Mouse (Mus musculus) adrenal gland, postnatal 4 days (tissue): ENCODE data around the gene Sbsn. TPM values are rescaled to one million over a fixed set of nuclear protein-coding genes. Genes with fewer than 3 reads are reported as not detected.
"Not testable (repeated sequence)": the region's sequence is repeated elsewhere in the genome, so short reads cannot be mapped to it uniquely, and the experiment has no call there.

Experiments
- DNase-seq, 2 experiments: peaks; one replicate each; pipeline ENCODE4 v3.0.0; 2021 to 2022; ENCODE audit warnings: low spot score in 2 of 2, mixed read lengths in 2 of 2
- long read RNA-seq, 2 experiments: library from polyadenylated mRNA; stranded (forward); transcript quantifications; one replicate each; pipeline ENCODE4 v2.0.0; 2021
- total RNA-seq, 2 experiments: library from RNA; stranded (reverse); gene quantifications; 2 replicates each; pipeline ENCODE4 v1.2.3; 2021

The Sbsn gene
- total RNA-seq: 10 to 100 TPM; 32.1 to 36.8 TPM
- long read RNA-seq, experiment 1, transcript Sbsn-203 (4 exons, 732 nt): major isoform, 7 of 12 reads
- long read RNA-seq, experiment 1, partial matches to known transcripts: 0 of 12 reads
- long read RNA-seq, experiment 1, other reads (novel, unspliced or antisense): 1 of 12 reads
- long read RNA-seq, experiment 2, transcript Sbsn-203 (4 exons, 732 nt): minor isoform, 5 of 20 reads
- long read RNA-seq, experiment 2, transcript Sbsn-201 (4 exons, 2,221 nt): major isoform, 9 of 20 reads
- long read RNA-seq, experiment 2, partial matches to known transcripts: 0 of 20 reads
- long read RNA-seq, experiment 2, other reads (novel, unspliced or antisense): 4 of 20 reads

DNA sequence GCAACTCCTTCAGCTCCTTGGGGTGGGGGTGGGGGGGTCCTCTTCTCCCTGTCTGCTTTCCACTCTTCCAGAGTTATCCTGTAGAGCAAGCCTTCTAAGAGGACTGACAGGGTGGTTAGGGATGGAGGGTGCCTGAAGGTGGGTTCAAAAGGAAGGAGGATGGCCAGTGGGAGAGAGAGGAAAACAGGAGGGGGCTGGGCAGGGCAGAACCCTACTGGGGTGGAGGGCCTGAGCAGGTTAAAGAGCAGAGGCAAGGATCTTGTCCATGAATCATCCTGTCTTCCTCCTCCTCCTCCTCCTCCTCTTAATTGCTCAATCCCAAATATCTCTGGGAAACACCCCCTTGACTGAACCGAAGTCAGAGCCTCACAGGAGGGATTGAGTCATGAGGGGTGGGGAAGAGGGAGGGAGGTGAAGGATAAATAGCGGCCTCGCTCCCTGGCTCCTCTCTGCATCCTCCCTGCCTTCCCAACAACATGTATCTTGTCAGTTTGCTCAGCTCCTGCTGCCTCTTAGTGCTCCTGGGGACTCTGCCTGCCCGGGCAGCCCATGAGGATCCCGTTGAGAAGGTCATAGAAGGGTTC, at the start of gene Sbsn:
Gene Sbsn, plus strand, starts transcription at position 386 of the 584 bp plus-strand sequence.
- DNase-seq: no peak

DNA sequence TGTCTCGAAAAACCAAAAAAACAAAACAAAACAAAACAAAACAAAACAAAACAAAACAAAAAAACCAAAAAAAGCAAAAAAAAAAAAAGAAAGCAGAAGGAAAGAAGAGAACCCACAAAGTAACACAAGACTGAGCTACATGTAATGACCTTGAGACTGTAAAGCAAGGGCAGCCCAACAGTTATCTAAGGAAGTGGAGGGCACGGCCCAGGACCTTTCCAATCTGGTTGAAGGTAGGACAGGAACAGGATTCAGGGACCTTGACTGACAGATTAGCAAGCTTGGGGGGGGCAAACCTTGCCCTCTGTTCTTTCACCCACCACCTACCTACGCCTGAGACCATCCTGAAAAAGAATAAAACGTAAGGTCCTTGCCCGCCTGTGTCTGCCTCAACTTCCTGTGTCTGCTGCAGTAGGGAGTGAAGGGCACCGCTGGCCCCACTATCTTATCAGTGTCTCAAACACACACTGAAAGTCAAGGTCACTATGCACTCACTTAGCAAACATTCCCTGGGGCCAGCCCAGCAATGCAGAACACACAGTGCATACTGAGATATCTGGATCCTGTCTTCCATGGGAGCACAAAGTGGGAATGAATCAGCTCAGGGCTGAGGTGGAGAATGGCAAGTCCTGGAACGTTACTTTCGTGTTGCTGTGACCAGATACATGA, 44.9 kb upstream of the Sbsn start:
- DNase-seq: no peak

DNA sequence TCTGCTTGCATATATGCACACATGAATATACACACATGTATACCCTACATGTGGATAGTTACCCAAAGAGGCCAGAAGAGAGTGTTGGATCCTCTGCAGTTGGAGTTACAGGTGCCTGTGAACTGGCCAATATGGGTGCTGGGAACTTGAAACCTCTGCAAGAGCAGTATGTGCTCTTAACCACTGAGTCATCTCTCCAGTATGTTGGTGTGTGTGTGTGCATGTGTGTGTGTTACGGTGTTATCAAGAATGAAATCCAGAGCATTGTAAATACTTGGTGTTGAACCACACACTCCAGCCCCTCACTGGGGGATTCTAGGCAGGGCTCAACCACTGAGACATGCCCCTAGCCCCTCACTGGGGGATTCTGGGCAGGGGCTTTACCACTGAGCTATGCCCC, 43.8 kb upstream of the Sbsn start:
- no peak for DNase-seq

DNA sequence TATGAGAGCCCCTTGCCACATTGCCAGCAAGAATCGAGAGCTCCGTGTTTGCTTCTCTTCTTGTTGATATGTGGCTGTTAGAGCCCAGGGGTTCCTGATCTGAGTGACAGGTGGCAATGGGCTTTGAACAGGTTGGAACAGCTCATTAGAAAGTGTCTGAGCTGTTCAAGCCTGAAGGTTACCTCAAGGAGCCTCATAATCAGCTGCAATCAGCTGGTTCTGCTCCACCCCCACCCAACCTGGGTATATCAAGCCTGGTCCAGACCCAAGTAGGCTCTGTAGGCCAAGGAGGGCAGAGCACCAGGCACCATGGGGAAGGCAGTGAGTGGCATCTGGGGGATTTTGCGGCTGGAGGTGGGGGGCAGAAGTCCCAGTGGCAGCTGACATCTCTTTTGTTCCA, 39.3 kb upstream of the Sbsn start, which contains the start of gene Atp4a:
Gene Atp4a, plus strand, starts transcription at position 268 of the 400 bp plus-strand sequence.
- no peak for DNase-seq

DNA sequence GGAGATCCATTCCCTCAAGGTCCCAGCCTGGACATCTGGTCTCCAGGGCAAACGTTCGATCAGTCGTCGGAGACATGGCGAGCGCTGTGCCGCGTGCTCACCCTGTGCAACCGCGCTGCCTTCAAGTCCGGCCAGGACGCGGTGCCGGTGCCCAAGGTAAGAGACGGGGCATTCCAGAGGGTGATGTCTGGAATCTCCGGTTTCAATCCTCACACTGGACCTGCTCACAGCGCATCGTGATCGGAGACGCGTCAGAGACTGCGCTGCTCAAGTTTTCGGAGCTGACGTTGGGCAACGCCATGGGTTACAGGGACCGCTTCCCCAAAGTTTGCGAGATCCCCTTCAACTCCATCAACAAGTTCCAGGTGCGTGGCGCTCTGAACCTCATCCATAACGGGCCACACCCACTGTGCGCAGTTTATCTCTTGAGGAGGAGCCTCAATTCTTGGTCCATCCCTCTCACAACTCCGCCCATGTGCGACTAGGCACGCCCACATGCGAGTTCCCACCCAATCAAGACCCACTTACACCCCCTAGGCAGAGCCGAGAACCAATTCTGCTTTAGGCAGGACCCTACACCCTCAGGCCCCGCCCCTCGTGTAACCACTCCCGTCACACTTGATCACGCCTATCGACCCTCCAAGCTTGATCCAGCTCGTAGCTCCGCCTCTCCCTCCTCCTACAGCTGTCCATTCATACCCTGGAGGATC, 34.1 kb upstream of the Sbsn start:
- peak; percentile 45 to 72 for DNase-seq

DNA sequence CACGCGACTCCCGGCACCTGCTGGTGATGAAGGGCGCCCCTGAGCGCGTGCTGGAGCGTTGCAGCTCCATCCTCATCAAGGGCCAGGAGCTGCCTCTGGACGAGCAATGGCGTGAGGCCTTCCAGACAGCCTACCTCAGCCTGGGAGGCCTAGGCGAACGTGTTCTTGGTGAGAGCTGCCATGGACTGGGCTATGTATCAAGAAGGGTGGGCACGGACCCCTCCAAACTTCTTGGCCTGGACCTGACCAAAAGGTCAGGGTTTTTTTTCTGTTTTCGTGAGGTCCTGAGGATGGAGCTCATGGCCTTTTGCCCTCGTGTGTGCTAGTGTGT, 33.6 kb upstream of the Sbsn start:
- DNase-seq: no peak

DNA sequence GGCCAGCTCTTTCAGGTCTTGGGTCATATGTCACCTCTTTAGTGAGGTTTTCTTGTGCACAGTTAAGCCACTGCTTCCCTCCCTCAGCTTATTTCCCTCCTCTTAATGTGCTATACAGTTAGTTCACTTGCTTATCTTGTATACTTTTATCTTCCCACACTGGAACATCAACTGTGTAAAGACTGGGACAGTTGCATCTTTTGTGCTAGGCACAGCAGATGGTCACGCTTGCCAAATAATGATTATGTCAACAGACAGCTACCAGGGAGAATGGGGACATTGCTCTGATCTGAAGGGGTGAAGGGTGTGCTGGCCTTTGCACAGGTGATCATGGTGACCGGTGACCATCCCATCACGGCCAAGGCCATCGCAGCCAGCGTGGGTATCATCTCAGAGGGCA, 31.6 kb upstream of the Sbsn start:
- DNase-seq: no peak

DNA sequence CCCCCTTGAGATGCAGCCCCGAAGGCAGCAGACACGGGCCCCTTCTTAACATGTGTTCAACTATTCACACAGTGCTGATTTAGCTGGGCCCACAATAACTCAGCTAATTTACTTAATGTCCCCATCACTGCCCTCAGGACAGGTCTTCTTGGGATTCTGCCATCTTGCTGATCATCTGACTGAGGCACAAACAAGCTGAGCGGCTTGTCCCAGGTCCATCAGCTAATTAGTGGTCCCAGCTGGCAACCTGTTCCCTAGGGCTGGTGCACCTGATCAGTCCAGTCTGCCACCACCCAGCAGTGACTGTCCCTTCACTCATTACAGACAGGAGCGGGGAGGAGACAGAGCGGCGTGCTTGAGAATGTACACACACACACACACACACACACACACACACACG, 30.0 kb upstream of the Sbsn start:
- no peak for DNase-seq

DNA sequence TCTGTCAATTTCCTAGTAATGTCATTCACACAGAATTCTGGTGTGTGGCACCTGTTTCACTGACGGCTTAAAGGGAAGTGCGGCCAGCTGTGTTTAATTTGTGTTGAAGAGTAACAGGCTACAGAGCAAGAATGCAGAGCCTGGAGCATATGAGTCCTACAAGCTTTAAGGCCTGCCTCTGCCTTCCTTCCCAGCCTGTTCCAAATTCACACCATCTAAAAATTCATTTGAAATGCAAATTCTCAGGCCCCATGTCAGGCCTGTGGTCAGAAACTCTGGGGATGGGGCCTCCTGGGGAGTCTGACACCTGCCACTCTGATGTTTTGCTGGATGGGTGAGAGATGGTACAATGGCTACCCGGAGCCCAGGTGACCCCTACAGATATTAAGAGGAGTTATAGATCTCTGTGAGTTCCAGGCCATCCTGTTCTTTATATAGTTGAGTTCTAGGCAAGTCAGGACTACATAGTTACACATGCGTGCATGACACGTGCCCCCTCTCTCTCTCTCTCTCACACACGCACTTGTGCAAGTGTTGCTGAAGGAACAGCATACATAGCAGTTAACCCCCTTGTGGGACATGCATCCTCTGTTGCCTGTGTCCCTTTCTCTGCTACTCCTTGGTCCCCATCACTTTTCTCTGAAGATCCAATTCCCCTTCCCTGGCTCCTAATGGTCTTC, 27.9 kb upstream of the Sbsn start:
- DNase-seq: no peak

DNA sequence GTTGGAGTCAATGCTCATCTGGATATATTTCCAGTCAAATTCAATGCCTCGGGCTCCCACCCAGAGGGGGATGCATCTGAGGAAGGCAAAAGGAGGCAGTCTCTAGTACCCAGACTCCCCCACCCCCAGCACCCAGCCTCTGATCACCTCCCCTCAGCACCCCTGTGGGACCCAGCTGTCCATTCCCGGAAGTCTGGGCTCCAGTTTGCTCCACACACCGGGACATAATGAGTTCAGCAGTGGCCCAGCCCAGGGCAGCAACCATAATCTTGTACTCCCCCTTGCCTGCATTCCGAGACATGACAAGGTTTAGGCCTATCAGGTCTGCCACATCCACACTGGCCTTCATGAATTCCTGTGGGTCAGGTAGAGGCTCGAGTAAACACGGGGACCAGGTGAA, 23.1 kb upstream of the Sbsn start:
- DNase-seq: no peak

DNA sequence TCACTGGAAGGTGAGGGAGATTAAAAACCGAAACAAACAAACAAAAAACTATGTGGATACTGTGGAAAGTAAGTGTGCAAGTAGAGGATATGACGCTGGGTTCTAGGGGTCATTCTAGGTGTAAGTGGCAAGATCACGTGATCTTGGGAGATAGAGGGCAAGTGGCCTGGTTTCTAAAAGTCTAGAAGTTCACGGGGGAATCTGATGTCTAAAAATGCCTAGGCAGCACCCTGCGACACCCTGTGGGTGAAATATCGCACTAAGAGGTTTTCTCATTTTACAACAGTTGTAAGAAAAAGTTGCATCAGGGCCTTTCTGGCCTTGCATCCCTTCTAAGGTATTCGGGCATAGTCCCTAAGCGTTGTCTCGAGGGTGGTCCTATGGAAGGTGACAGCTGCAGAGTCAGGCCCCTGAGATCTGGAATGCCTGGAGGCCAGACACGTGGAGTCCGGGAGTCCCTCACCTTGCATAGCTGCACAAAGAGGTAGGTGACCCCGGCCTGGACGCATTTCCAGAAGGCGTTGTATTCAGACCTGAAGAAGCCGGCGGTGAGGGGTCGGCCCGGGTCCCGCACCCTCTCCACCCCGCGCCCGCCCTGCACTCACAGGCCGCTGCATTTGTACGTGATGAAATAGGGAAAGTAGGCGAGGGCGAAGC, 22.4 kb upstream of the Sbsn start:
- DNase-seq: no peak

DNA sequence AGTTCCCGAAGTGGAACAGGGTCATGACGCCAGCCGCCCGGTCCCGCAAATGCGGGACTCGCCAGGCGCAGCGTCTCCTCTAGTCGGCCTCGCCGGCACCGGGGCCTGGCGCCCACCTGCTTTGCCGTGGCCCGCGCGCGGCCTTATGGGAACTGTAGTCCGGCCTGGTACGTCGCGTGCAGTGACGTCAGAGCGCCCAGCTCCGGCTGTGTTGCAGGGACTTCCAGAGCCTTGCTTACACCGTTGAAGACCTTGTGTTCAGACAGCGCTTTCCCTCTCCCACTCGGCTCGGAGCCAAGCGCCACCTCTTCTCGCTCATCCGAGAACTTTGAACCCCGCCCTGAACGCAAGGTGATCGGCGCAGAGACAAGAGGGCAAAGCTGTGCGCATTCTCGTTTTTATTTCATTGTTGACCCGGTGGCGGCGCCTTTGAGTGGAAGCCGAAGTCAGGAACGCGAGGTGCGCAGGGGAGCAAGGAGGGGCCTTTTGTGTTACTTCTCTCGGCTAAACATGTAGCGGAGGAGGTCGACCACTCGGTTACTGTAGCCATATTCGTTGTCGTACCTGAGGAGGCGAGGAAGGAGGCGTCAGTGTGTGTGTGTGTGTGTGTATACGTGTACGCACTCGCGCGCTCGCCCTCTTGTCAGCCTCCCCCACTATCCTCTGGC, 21.7 kb upstream of the Sbsn start, which contains the start of gene Tmem147:
Gene Tmem147, minus strand, starts transcription at position 145 of the 668 bp plus-strand sequence.
- DNase-seq: peak; percentile 79 to 89

DNA sequence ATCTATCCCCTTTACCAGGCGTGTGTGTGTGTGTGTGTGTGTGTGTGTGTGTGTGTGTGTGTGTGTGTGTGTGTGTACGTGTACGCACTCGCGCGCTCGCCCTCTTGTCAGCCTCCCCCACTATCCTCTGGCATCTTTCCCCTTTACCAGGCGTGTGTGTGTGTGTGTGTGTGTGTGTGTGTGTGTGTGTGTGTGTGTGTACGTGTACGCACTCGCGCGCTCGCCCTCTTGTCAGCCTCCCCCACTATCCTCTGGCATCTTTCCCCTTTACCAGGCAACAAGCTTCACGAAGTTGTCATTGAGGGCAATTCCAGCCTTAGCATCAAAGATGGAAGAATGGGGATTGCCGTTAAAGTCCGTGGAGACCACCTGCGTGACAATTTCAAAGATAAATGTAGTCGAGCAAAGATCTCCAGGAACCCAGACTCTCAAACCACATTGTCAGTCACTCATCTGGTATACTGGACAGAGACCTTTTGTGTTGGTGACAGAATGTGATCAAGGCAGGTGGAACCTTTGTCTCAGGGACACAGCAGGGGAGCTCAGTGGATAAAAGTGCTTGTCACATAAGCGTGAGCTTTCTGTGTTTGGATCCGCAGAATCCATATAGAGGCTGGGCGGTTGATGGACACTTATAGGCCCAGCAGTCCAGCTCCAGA, 21.1 kb upstream of the Sbsn start:
- DNase-seq: not testable (repeated sequence)

DNA sequence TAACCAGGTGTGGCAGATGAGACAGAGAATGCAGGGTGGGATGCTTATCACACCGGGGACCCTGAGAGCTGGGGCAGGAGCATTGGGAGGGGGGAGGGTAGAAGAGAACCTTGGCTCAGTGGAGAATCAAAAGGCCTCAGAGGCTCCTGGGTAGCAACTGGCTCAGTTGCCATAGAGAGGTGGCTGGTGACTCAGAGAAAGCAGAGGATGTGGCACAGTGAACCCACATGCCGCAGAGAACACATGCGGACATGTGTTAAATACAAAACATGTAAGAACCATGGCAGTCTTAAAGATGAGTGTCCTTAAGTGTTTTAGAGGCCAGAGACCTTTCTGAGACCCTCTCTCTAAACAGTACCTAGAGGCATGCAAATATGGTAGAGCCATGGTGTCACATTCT, 15.1 kb upstream of the Sbsn start:
- no peak for DNase-seq

DNA sequence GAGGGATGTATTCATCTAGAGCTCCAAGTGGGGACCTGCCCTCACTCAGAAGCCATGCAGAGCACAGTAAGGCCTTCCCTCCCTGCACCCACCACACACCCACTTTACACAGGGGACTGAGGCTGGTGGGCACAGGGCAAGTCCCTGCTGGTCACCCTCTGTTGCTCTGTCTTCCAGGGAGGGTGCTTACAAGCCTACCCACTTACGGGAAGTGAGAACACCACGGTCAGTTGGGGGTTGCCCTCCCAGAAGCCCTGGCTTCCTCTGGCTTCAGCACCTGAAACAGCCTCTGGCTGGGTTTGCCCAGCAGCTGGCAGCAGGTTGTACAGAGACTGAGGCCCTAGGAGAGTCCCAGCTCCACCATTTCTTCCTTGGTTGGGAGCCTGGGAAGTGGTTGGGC, 8.7 kb upstream of the Sbsn start:
- DNase-seq: not testable (repeated sequence)

DNA sequence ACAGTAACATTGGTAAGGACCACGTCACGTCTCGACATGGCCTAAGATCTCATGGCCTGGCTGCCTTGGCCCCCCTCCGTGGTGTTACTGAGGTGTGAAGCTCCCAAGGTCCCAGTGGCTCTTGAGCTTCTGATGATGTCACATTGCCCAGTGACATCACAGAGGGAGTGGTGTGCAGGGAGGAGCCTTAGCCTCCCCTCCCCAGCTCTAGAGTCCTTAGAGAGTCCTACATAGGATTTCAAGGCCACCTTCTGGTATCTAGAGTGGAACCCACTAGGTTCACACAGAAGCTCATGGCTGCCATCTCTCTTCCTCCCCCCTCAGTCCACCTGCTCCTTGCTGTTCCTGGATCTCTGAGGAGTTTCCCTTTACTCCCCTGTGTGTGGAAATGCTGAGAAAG, 7.7 kb upstream of the Sbsn start, which contains the start of gene Gapdhs:
Gene Gapdhs, minus strand, starts transcription at position 65 of the 400 bp plus-strand sequence.
- DNase-seq: not testable (repeated sequence)

DNA sequence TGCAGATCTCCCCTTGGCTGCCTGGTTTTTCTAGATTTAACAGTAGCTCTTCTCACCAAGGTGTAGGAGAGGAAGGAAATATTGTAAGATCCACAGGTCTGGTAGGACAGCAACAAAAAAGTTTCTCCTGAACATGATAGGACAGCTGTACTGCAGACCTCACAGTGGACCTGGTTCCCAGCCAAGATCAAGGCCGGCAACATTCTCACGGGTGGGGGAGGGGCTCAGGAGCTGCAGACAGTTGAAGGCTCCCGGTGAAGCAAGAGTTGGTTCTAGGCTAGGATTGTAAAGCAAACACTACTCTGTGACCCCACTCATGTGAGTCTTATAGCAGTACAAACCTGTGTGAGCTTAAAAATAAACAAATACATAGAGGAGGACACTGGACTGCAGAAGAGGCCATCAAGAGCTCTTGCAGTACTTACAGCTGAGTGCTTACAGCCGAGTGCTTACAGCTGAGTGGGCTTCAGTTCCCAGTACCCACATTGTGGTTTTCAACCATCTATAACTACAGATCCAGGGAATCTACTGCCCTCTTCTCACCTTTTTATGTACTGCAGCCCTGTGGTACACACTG, 7.2 kb upstream of the Sbsn start:
- no peak for DNase-seq

DNA sequence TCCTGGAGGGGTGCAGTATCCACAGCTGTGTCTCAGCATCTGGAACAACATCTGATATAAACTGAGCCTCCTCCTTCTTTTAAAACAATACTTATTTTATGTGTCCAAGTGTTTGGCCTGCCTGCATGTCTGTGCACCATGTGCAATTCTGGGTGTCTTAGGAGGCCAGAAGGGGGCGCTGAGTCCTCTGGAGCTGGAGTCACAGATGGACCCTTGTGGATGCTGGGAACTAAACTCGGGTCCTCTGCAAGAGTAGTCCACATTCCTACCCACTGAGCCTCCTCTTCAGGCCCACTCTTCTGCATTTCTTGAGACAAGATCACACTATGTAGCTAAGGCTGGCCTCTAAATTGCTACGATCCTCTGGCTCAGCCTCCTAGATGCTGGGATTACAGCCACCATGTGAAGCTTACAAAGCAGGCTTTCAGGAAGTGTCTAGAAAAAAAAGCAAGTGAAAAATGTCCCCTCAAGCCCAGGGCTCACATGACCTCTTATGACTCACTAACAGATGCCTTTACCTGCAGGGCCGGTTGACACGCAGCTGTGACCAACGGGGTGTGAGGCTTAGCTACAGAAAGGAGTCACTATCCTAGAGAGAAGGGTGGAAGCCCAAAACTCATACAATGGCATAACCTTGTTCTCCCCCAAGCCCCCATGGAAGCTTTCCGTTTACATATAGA, 3.6 kb upstream of the Sbsn start:
- DNase-seq: no peak
